Mouse (Mus musculus): ENCODE measurements around the gene Ces1b. TPM values are rescaled to one million over a fixed set of nuclear protein-coding genes. Genes with fewer than 3 reads are reported as not detected.

Ces1b gene
- polyA plus RNA-seq, 1 experiment from 2014 or later: not detected

GRCm38 (mm10) chr8:93030664-93031063 is 49.2 kb downstream of the Ces1b start:
- Histone ChIP-seq H3K9me3 (ENCODE audit: control insufficient read depth, low read depth, low read length) (no peaks in the 10 kb centered on the region), H3K9ac (replicated peaks; ENCODE audit: low read depth, low read length) (no peak overlapping the region), H3K4me1 (ENCODE audit: control insufficient read depth, insufficient read depth, low read length) (no peaks in the 10 kb centered on the region), H3K27me3 (ENCODE audit: control insufficient read depth, insufficient read depth, low read length) (no peaks in the 10 kb centered on the region), H3K36me3 (ENCODE audit: control insufficient read depth, insufficient read depth, low read length) (no peaks in the 10 kb centered on the region), H3K4me2 (replicated peaks; ENCODE audit: low read depth, low read length) (no peak overlapping the region), H3K4me3 (ENCODE audit: low read depth, low read length) (no peak overlapping the region), H3K27ac (ENCODE audit: low read length) (no peak overlapping the region)
- WGBS: 73% methylated on average over 2 of the region's 2 CpGs
- ATAC-seq (ENCODE audit: insufficient number of reproducible peaks, insufficient read depth, low FRiP score, low read depth): no peak

GRCm38 (mm10) chr8:93021738-93022137 is 58.1 kb downstream of the Ces1b start:
- no peak overlapping the region for H3K4me3 ChIP-seq (ENCODE audit: low read depth, low read length)
- no peak overlapping the region for H3K4me2 ChIP-seq (replicated peaks; ENCODE audit: low read depth, low read length)
- no peak overlapping the region for H3K9ac ChIP-seq (replicated peaks; ENCODE audit: low read depth, low read length)
- no peak overlapping the region for H3K27ac ChIP-seq (ENCODE audit: low read length)
- WGBS: 60% methylated on average over 5 of the region's 5 CpGs
- H3K27me3 ChIP-seq (ENCODE audit: control insufficient read depth, insufficient read depth, low read length): no peaks in the 10 kb centered on the region
- no peaks in the 10 kb centered on the region for H3K9me3 ChIP-seq (ENCODE audit: control insufficient read depth, low read depth, low read length)
- H3K4me1 ChIP-seq (ENCODE audit: control insufficient read depth, insufficient read depth, low read length): no peaks in the 10 kb centered on the region
- ATAC-seq (ENCODE audit: insufficient number of reproducible peaks, insufficient read depth, low FRiP score, low read depth): no peak
- H3K36me3 ChIP-seq (ENCODE audit: control insufficient read depth, insufficient read depth, low read length): no peaks in the 10 kb centered on the region

- Histone ChIP-seq H3K4me2 (replicated peaks; ENCODE audit: low read depth, low read length) (no peak overlapping the region), H3K4me3 (ENCODE audit: low read depth, low read length) (no peak overlapping the region), H3K9me3 (ENCODE audit: control insufficient read depth, low read depth, low read length) (no peaks in the 10 kb centered on the region), H3K27me3 (ENCODE audit: control insufficient read depth, insufficient read depth, low read length) (no peaks in the 10 kb centered on the region), H3K9ac (replicated peaks; ENCODE audit: low read depth, low read length) (no peak overlapping the region), H3K27ac (ENCODE audit: low read length) (no peak overlapping the region), H3K36me3 (ENCODE audit: control insufficient read depth, insufficient read depth, low read length) (no peaks in the 10 kb centered on the region), H3K4me1 (ENCODE audit: control insufficient read depth, insufficient read depth, low read length) (no peaks in the 10 kb centered on the region)
- no peak for ATAC-seq (ENCODE audit: insufficient number of reproducible peaks, insufficient read depth, low FRiP score, low read depth)
- 49% methylated on average over 4 of the region's 4 CpGs for WGBS
These were observed 65.5 kb downstream of the Ces1b start for GRCm38 (mm10) chr8:93014300-93014699.

GRCm38 (mm10) chr8:93012226-93012625 is 67.6 kb downstream of the Ces1b start:
- WGBS: 82% methylated on average over 6 of the region's 6 CpGs
- no peaks in the 10 kb centered on the region for H3K4me1 ChIP-seq (ENCODE audit: control insufficient read depth, insufficient read depth, low read length)

GRCm38 (mm10) chr8:93011439-93011838 is 68.4 kb downstream of the Ces1b start:
- Histone ChIP-seq H3K27me3 (ENCODE audit: control insufficient read depth, insufficient read depth, low read length) (no peaks in the 10 kb centered on the region), H3K9me3 (ENCODE audit: control insufficient read depth, low read depth, low read length) (no peaks in the 10 kb centered on the region), H3K4me3 (ENCODE audit: low read depth, low read length) (no peak overlapping the region), H3K9ac (replicated peaks; ENCODE audit: low read depth, low read length) (no peak overlapping the region), H3K4me1 (ENCODE audit: control insufficient read depth, insufficient read depth, low read length) (no peaks in the 10 kb centered on the region), H3K27ac (ENCODE audit: low read length) (no peak overlapping the region), H3K4me2 (replicated peaks; ENCODE audit: low read depth, low read length) (no peak overlapping the region), H3K36me3 (ENCODE audit: control insufficient read depth, insufficient read depth, low read length) (no peaks in the 10 kb centered on the region)
- 0 out of 2 replicates have a peak, but pooled peaks have one; percentile 63 for ATAC-seq (ENCODE audit: insufficient number of reproducible peaks, insufficient read depth, low FRiP score, low read depth)
- 7% methylated on average over 9 of the region's 9 CpGs for WGBS

More at GRCm38 (mm10) chr8:93012226-93012625, 67.6 kb downstream of the Ces1b start:
- Histone ChIP-seq H3K4me3 (ENCODE audit: low read depth, low read length) (no peak overlapping the region), H3K27ac (ENCODE audit: low read length) (no peak overlapping the region), H3K9me3 (ENCODE audit: control insufficient read depth, low read depth, low read length) (no peaks in the 10 kb centered on the region), H3K36me3 (ENCODE audit: control insufficient read depth, insufficient read depth, low read length) (no peaks in the 10 kb centered on the region), H3K27me3 (ENCODE audit: control insufficient read depth, insufficient read depth, low read length) (no peaks in the 10 kb centered on the region), H3K4me2 (replicated peaks; ENCODE audit: low read depth, low read length) (no peak overlapping the region), H3K9ac (replicated peaks; ENCODE audit: low read depth, low read length) (no peak overlapping the region)
- ATAC-seq (ENCODE audit: insufficient number of reproducible peaks, insufficient read depth, low FRiP score, low read depth): no peak

GRCm38 (mm10) chr8:93010286-93010685 is 69.5 kb downstream of the Ces1b start:
- no peak for ATAC-seq (ENCODE audit: insufficient number of reproducible peaks, insufficient read depth, low FRiP score, low read depth)
- no peak overlapping the region for H3K4me3 ChIP-seq (ENCODE audit: low read depth, low read length)
- H3K4me1 ChIP-seq (ENCODE audit: control insufficient read depth, insufficient read depth, low read length): no peaks in the 10 kb centered on the region
- no peaks in the 10 kb centered on the region for H3K9me3 ChIP-seq (ENCODE audit: control insufficient read depth, low read depth, low read length)
- WGBS: 26% methylated on average over 5 of the region's 5 CpGs
- no peak overlapping the region for H3K27ac ChIP-seq (ENCODE audit: low read length)
- H3K9ac ChIP-seq (replicated peaks; ENCODE audit: low read depth, low read length): no peak overlapping the region
- H3K4me2 ChIP-seq (replicated peaks; ENCODE audit: low read depth, low read length): no peak overlapping the region
- no peaks in the 10 kb centered on the region for H3K36me3 ChIP-seq (ENCODE audit: control insufficient read depth, insufficient read depth, low read length)
- H3K27me3 ChIP-seq (ENCODE audit: control insufficient read depth, insufficient read depth, low read length): no peaks in the 10 kb centered on the region

Other genes with a start within 250 kb of the Ces1b start
- gene Lpcat2, start 224.7 kb downstream of the Ces1b start, polyA plus RNA-seq (2014; fragmentation: Nextera tagmentation; extraction: Ambion mirVana): 12.6 and 15.8 TPM in 2 replicates
- gene Capns2, start 178.6 kb downstream of the Ces1b start, polyA plus RNA-seq (2014; fragmentation: Nextera tagmentation; extraction: Ambion mirVana): 1.4 and 3.8 TPM in 2 replicates
- gene Slc6a2, start 119.9 kb downstream of the Ces1b start, polyA plus RNA-seq (2014; fragmentation: Nextera tagmentation; extraction: Ambion mirVana): 0.06 and 0.07 TPM in 2 replicates
- gene Ces1a, start 31.8 kb downstream of the Ces1b start, polyA plus RNA-seq (2014; fragmentation: Nextera tagmentation; extraction: Ambion mirVana): not detected in 2 replicates
- 0.51 and 0.90 TPM in 2 replicates for gene Ces1c, start 51.3 kb upstream of the Ces1b start, polyA plus RNA-seq (2014; fragmentation: Nextera tagmentation; extraction: Ambion mirVana)
- gene Ces1d, start 117.8 kb upstream of the Ces1b start, polyA plus RNA-seq (2014; fragmentation: Nextera tagmentation; extraction: Ambion mirVana): 1.3 and 1.6 TPM in 2 replicates
- gene Ces1e, start 149.6 kb upstream of the Ces1b start, polyA plus RNA-seq (2014; fragmentation: Nextera tagmentation; extraction: Ambion mirVana): 0.59 and 1.2 TPM in 2 replicates
- gene Ces1f, start 199.7 kb upstream of the Ces1b start, polyA plus RNA-seq (2014; fragmentation: Nextera tagmentation; extraction: Ambion mirVana): not detected in 2 replicates

All from stomach, embryonic 14.5 days (tissue).